Mouse (Mus musculus): ENCODE measurements around the gene Eif3b. TPM values are rescaled to one million over a fixed set of nuclear protein-coding genes. Genes with fewer than 3 reads are reported as not detected.

The Eif3b gene
- polyA plus RNA-seq, 1 experiment from 2014 or later: 101 TPM

- DNase-seq (no peak), ATAC-seq (ENCODE audit: low read depth) (no peak)
- Histone ChIP-seq H3K36me3 (no peaks in the 10 kb centered on the region), H3K4me1 (replicated peaks) (peaks cover 51% of the 10 kb centered on the region), H3K27me3 (no peaks in the 10 kb centered on the region), H3K9ac (no peak overlapping the region), H3K27ac (no peak overlapping the region), H3K4me3 (replicated peaks) (no peak overlapping the region), H3K9me3 (replicated peaks) (no peaks in the 10 kb centered on the region), H3K4me2 (no peak overlapping the region)
- WGBS (ENCODE audit: insufficient replicate concordance): 69% methylated on average over 6 of the region's 6 CpGs
Observed at GRCm38 (mm10) chr5:140382688-140383087, 36.4 kb upstream of the Eif3b start.

GRCm38 (mm10) chr5:140383559-140383958 lies 35.6 kb upstream of the Eif3b start:
- 42% methylated on average over 7 of the region's 7 CpGs for WGBS (ENCODE audit: insufficient replicate concordance)
- ATAC-seq (ENCODE audit: low read depth) (no peak; the same call in 1 of the 2 replicates), DNase-seq (no peak)
- H3K4me3 ChIP-seq (replicated peaks): no peak overlapping the region
- H3K4me2 ChIP-seq: no peak overlapping the region
- no peaks in the 10 kb centered on the region for H3K9me3 ChIP-seq (replicated peaks)
- H3K9ac ChIP-seq: no peak overlapping the region
- H3K36me3 ChIP-seq: no peaks in the 10 kb centered on the region
- peak overlapping the region; percentile 23; the same call in 1 of the 2 replicates for H3K27ac ChIP-seq
- no peaks in the 10 kb centered on the region for H3K27me3 ChIP-seq
- H3K4me1 ChIP-seq (replicated peaks): peaks cover 59% of the 10 kb centered on the region

GRCm38 (mm10) chr5:140384462-140384861 lies 34.7 kb upstream of the Eif3b start:
- Histone ChIP-seq H3K36me3 (no peaks in the 10 kb centered on the region), H3K27ac (no peak overlapping the region), H3K4me1 (replicated peaks) (peaks cover 61% of the 10 kb centered on the region), H3K9me3 (replicated peaks) (no peaks in the 10 kb centered on the region), H3K27me3 (no peaks in the 10 kb centered on the region), H3K4me3 (replicated peaks) (no peak overlapping the region), H3K9ac (no peak overlapping the region), H3K4me2 (no peak overlapping the region)
- DNase-seq (no peak), ATAC-seq (ENCODE audit: low read depth) (no peak)
- WGBS (ENCODE audit: insufficient replicate concordance): 80% methylated on average over 1 of the region's 1 CpGs

GRCm38 (mm10) chr5:140387236-140387635 lies 31.9 kb upstream of the Eif3b start:
- ATAC-seq (ENCODE audit: low read depth) (no peak), DNase-seq (no peak)
- H3K27ac ChIP-seq: no peak overlapping the region
- H3K9me3 ChIP-seq (replicated peaks): no peaks in the 10 kb centered on the region
- 0 out of 2 replicates have a peak overlapping the region, but pooled peaks have one; percentile 74 for H3K4me3 ChIP-seq (replicated peaks)
- WGBS (ENCODE audit: insufficient replicate concordance): 77% methylated on average over 7 of the region's 7 CpGs
- peak overlapping the region; percentile 98; the same call in 1 of the 2 replicates for H3K4me2 ChIP-seq
- H3K9ac ChIP-seq: 0 out of 2 replicates have a peak overlapping the region, but pooled peaks have one; percentile 80
- H3K27me3 ChIP-seq: no peaks in the 10 kb centered on the region
- H3K4me1 ChIP-seq (replicated peaks): peaks cover 53% of the 10 kb centered on the region
- no peaks in the 10 kb centered on the region for H3K36me3 ChIP-seq

- Histone ChIP-seq H3K4me3 (replicated peaks) (peak overlapping the region; percentile 74), H3K9me3 (replicated peaks) (no peaks in the 10 kb centered on the region), H3K4me2 (peak overlapping the region; percentile 98), H3K27ac (peak overlapping the region; percentile 64; the same call in 1 of the 2 replicates), H3K27me3 (no peaks in the 10 kb centered on the region), H3K9ac (peak overlapping the region; percentile 80), H3K4me1 (replicated peaks) (peaks cover 47% of the 10 kb centered on the region), H3K36me3 (no peaks in the 10 kb centered on the region)
- 58% methylated on average over 12 of the region's 12 CpGs for whole genome bisulfite sequencing (ENCODE audit: insufficient replicate concordance)
- ATAC-seq (ENCODE audit: low read depth) (no peak), DNase-seq (no peak)
Observed at GRCm38 (mm10) chr5:140387816-140388510, 31.2 kb upstream of the Eif3b start.

- Histone ChIP-seq H3K36me3 (no peaks in the 10 kb centered on the region), H3K9me3 (replicated peaks) (no peaks in the 10 kb centered on the region), H3K4me1 (replicated peaks) (peaks cover 41% of the 10 kb centered on the region), H3K4me2 (peak within 1 kb of the TSS; percentile 98), H3K27ac (peak within 1 kb of the TSS; percentile 64), H3K4me3 (replicated peaks) (peak within 1 kb of the TSS; percentile 74), H3K9ac (peak within 1 kb of the TSS; percentile 80), H3K27me3 (no peaks in the 10 kb centered on the region)
- ATAC-seq (ENCODE audit: low read depth): peak; percentile 87
- peak; percentile 97 for DNase-seq
- WGBS (ENCODE audit: insufficient replicate concordance): under 1% methylated on average over 61 of the region's 63 CpGs
Observed at GRCm38 (mm10) chr5:140388588-140389576, 30.2 kb upstream of the Eif3b start, which contains the start of gene Snx8. Snx8 (minus strand) TSS chr5:140389262.

GRCm38 (mm10) chr5:140389647-140390046 lies 29.5 kb upstream of the Eif3b start:
- whole genome bisulfite sequencing (ENCODE audit: insufficient replicate concordance): 47% methylated on average over 3 of the region's 3 CpGs
- Histone ChIP-seq H3K27me3 (no peaks in the 10 kb centered on the region), H3K27ac (no peak overlapping the region), H3K4me1 (replicated peaks) (peaks cover 34% of the 10 kb centered on the region), H3K36me3 (no peaks in the 10 kb centered on the region), H3K9me3 (replicated peaks) (no peaks in the 10 kb centered on the region), H3K9ac (peak overlapping the region; percentile 43; the same call in 1 of the 2 replicates), H3K4me3 (replicated peaks) (peak overlapping the region; percentile 74), H3K4me2 (peak overlapping the region; percentile 98)
- DNase-seq (no peak), ATAC-seq (ENCODE audit: low read depth) (no peak)

- no peak overlapping the region for H3K4me3 ChIP-seq (replicated peaks)
- H3K9ac ChIP-seq: no peak overlapping the region
- no peak overlapping the region for H3K4me2 ChIP-seq
- WGBS (ENCODE audit: insufficient replicate concordance): 51% methylated on average over 1 of the region's 1 CpGs
- peaks cover 31% of the 10 kb centered on the region for H3K4me1 ChIP-seq (replicated peaks)
- no peak overlapping the region for H3K27ac ChIP-seq
- no peaks in the 10 kb centered on the region for H3K9me3 ChIP-seq (replicated peaks)
- H3K36me3 ChIP-seq: no peaks in the 10 kb centered on the region
- ATAC-seq (ENCODE audit: low read depth) (no peak), DNase-seq (no peak)
- H3K27me3 ChIP-seq: no peaks in the 10 kb centered on the region
Observed at GRCm38 (mm10) chr5:140391435-140391834, 27.7 kb upstream of the Eif3b start.

- Histone ChIP-seq H3K4me1 (replicated peaks) (peaks cover 26% of the 10 kb centered on the region), H3K9me3 (replicated peaks) (no peaks in the 10 kb centered on the region), H3K4me3 (replicated peaks) (no peak overlapping the region), H3K36me3 (no peaks in the 10 kb centered on the region), H3K27ac (no peak overlapping the region; the same call in 1 of the 2 replicates), H3K9ac (no peak overlapping the region), H3K4me2 (no peak overlapping the region), H3K27me3 (0 out of 2 replicates have a peak, but pooled peaks cover 3% of the 10 kb centered on the region)
- no peak for DNase-seq
- WGBS (ENCODE audit: insufficient replicate concordance): 73% methylated on average over 5 of the region's 5 CpGs
- ATAC-seq (ENCODE audit: low read depth): no peak
Observed at GRCm38 (mm10) chr5:140391981-140392380, 27.1 kb upstream of the Eif3b start.

GRCm38 (mm10) chr5:140392701-140393100 lies 26.4 kb upstream of the Eif3b start:
- Histone ChIP-seq H3K27ac (no peak overlapping the region), H3K9me3 (replicated peaks) (no peaks in the 10 kb centered on the region), H3K9ac (no peak overlapping the region), H3K4me3 (replicated peaks) (no peak overlapping the region), H3K27me3 (0 out of 2 replicates have a peak, but pooled peaks cover 3% of the 10 kb centered on the region), H3K4me1 (replicated peaks) (peaks cover 19% of the 10 kb centered on the region), H3K36me3 (no peaks in the 10 kb centered on the region), H3K4me2 (no peak overlapping the region)
- WGBS (ENCODE audit: insufficient replicate concordance): 34% methylated on average over 3 of the region's 3 CpGs
- no peak for DNase-seq
- ATAC-seq (ENCODE audit: low read depth): no peak

All from liver, embryonic 13.5 days (tissue).